Mouse (Mus musculus): ENCODE results near the gene Fam104a.

Gene Fam104a

DNA sequence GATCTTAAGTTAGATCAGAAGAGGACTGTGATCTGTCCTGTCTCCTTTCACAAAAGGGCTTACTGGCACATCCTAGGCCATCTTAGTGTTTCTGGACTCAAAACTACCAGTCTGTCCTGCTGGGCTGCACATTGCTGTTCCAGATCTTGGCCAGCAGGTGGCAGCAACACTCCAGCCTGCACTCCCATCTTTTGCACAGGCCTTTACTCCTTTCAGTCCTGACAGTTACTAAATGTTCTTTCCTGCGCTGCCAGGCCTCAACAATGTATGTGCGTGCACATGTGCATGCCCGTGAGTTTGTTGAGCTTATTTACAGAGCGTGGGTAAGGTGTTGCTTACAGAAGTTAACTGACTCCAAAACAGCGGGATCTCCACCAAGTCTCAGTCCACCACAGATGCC, 19.8 kb upstream of the Fam104a start:
- DNase-seq (ENCODE audit: low spot score in 2 of 2), result peak; percentile 61 to 75

DNA sequence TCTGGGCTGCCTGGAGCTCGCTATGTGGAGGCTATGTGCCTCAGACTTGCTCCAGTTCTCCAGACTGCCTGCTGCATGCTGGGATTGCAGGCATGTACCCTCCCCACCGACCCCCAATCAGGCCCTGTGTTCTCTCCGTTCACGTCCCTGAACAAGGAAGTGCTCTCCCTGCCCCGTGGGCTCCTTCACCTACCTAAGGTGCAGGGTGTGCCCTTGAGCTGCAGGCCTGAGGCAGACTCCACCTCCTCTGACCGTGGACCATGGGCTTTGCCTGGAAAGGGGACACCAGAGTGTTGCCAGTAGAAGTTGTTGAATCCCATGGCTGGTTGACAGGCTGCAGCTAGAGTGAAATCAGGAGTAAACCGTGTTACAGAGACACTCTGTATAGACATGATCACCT, 15.7 kb upstream of the Fam104a start:
- no peak for DNase-seq (ENCODE audit: low spot score in 2 of 2)

- DNase-seq (ENCODE audit: low spot score in 2 of 2), result no peak
Measured at GRCm38 (mm10) chr11:113698013-113698545, 14.1 kb upstream of the Fam104a start.

GRCm38 (mm10) chr11:113697571-113697970, 13.6 kb upstream of the Fam104a start:
- DNase-seq (ENCODE audit: low spot score in 2 of 2), result no peak

GRCm38 (mm10) chr11:113691851-113692250, 7.9 kb upstream of the Fam104a start:
- DNase-seq (ENCODE audit: low spot score in 2 of 2), result no peak

DNA sequence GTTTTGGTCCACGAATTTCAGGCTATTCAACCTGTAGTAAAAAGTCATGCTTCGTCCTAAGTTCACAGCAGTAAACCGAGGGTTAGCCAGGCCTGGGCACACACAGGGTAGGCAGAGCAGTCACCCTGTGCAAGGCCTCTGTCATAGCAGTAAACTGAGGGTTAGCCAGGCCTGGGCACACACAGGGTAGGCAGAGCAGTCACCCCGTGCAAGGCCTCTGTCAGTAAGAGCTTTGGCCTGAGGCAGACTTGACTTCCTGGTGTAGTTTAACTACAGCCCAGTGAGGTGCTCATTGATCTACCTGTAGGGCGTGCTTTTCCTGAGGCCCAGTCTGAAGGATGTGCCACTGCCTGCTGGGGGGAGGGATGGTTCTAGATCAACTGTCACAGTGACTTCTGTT, 7.4 kb upstream of the Fam104a start:
- no peak for DNase-seq (ENCODE audit: low spot score in 2 of 2)

DNA sequence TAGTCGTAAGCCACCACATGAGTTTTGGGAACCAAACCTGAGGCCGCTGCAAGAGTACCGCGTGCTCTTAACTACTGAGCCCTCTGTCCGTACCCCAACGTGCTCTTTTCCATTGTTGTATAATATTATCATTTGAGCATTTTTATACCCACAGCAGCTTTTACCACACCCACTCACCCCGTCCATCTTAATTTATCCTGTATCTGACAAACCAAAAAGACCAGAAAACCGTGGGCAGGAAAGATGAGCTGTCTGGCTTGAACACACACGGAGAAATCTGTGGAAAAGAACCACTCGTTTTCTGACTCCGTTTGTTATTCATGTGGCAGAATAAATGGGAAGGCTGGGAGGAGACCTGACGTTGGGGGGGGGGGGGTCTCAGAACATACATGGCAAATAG, 6.6 kb upstream of the Fam104a start:
- no peak for DNase-seq (ENCODE audit: low spot score in 2 of 2)

- DNase-seq (ENCODE audit: low spot score in 2 of 2), result no peak
Measured at GRCm38 (mm10) chr11:113687031-113687430, 3.1 kb upstream of the Fam104a start.

DNA sequence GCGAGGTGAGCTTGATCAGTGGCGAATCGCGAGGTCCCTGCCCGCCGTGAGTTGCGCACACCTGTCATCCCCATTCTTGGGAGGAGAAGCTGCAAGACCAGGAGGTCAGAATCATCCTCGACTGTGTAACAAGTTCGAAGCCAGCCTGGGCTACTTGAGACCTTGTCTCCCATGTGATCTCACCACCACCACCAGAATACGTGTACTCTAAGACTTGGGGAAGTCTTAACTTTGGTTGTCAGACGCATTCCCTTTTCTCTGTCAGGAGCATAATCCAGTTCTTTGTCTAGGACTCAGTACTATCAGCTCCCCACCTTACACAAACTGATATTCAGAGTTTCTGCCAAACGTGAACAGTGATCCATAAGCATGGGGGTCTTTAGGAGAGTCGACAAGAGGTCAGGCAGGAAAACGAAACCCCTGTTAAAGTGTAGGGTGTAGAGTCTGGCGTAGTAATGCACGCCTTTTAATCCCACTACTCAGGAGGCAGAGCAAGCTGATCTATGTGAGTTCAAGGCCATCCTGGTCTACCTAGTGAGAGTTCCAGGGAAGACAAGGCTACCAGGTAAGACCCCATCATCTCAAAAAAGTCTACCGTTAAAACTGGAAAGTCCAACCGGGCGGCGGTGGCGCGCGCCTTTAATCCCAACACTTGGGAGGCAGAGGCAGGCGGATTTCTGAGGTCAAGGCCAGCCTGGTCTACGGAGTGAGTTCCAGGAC, 912 bp upstream of the Fam104a start:
- no peak for DNase-seq (ENCODE audit: low spot score in 2 of 2)

GRCm38 (mm10) chr11:113683627-113683956, 363 bp downstream of the Fam104a start:
- DNase-seq (ENCODE audit: low spot score in 2 of 2), result no peak

- DNase-seq (ENCODE audit: low spot score in 2 of 2), result peak; percentile 60 to 64
Measured at GRCm38 (mm10) chr11:113682897-113683626, 893 bp downstream of the Fam104a start.

GRCm38 (mm10) chr11:113681979-113682378, 2.0 kb downstream of the Fam104a start:
- no peak for DNase-seq (ENCODE audit: low spot score in 2 of 2)

DNA sequence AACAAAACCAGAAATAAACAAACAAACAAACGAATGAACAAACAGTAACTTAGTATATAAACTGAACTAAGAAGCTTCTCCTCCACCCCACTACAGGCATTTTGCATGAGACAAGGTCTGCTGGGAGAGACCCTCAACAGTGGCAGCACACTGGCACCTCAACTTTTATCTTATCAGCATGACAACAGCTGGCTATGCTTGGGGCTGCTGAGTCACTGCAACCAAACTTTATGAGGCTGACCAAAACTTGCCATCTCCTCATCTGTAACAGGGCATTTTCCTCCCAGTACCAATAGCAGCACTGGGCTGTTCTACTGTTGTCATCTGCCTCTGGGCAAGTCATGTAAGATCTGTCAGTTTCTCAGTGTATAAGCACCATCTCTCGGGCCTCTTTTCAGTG, 3.0 kb downstream of the Fam104a start:
- DNase-seq (ENCODE audit: low spot score in 2 of 2), result no peak

GRCm38 (mm10) chr11:113678373-113678772, 5.6 kb downstream of the Fam104a start:
- no peak for DNase-seq (ENCODE audit: low spot score in 2 of 2)

DNA sequence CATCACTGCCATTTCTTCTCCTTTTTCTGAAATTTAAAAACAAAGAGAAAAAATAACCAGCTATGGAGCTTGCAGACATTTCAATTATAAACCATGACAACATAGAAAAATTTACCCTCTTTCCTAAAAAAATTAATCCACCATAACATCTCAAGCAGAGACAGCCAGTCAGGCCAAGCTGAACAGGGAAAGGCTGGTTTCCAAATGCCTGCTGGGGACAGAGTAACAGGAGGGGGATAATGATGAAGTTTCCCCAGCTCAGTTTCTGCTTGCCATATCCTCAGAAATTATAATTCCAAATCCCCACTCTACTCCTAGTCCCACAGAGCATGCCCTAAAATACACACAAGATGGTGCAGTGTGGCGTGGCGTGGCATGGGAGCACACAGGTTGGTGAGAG, 6.6 kb downstream of the Fam104a start:
- no peak for DNase-seq (ENCODE audit: low spot score in 2 of 2)

DNA sequence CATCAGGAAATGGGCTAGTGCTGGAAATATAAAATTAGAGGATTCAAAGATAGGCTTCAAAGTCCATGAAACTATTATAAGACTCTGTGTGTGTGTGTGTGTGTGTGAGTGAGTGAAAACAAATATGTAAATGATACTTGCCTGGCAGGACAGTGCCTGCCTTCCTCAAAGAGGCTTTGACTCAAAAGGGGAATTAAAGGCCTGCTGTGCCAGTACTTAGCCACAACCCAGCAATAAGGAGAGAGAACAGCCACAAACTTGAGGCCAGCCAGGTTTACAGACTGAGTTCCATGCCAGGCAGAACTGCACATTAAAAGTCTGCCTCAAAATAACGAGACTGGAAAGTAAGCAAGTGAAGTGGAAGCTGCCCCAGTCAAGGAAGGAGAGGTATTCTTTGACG, 7.1 kb downstream of the Fam104a start:
- DNase-seq (ENCODE audit: low spot score in 2 of 2), result no peak

GRCm38 (mm10) chr11:113674595-113674994, 9.4 kb downstream of the Fam104a start:
- no peak for DNase-seq (ENCODE audit: low spot score in 2 of 2)

GRCm38 (mm10) chr11:113673614-113674013, 10.3 kb downstream of the Fam104a start:
- no peak for DNase-seq (ENCODE audit: low spot score in 2 of 2)

GRCm38 (mm10) chr11:113669711-113670110, 14.2 kb downstream of the Fam104a start:
- DNase-seq (ENCODE audit: low spot score in 2 of 2), result no peak

- no peak for DNase-seq (ENCODE audit: low spot score in 2 of 2)
Measured at GRCm38 (mm10) chr11:113668857-113669256, 15.1 kb downstream of the Fam104a start.

GRCm38 (mm10) chr11:113667704-113668103, 16.3 kb downstream of the Fam104a start:
- DNase-seq (ENCODE audit: low spot score in 2 of 2), result no peak

- DNase-seq (ENCODE audit: low spot score in 2 of 2), result no peak
Measured at GRCm38 (mm10) chr11:113667122-113667521, 16.8 kb downstream of the Fam104a start.

- peak; percentile 33 to 35 for DNase-seq (ENCODE audit: low spot score in 2 of 2)
Measured at GRCm38 (mm10) chr11:113666648-113667047, 17.3 kb downstream of the Fam104a start.
